ENCODE assay signal across 7 mouse cellular contexts in the genomic region with DNA sequence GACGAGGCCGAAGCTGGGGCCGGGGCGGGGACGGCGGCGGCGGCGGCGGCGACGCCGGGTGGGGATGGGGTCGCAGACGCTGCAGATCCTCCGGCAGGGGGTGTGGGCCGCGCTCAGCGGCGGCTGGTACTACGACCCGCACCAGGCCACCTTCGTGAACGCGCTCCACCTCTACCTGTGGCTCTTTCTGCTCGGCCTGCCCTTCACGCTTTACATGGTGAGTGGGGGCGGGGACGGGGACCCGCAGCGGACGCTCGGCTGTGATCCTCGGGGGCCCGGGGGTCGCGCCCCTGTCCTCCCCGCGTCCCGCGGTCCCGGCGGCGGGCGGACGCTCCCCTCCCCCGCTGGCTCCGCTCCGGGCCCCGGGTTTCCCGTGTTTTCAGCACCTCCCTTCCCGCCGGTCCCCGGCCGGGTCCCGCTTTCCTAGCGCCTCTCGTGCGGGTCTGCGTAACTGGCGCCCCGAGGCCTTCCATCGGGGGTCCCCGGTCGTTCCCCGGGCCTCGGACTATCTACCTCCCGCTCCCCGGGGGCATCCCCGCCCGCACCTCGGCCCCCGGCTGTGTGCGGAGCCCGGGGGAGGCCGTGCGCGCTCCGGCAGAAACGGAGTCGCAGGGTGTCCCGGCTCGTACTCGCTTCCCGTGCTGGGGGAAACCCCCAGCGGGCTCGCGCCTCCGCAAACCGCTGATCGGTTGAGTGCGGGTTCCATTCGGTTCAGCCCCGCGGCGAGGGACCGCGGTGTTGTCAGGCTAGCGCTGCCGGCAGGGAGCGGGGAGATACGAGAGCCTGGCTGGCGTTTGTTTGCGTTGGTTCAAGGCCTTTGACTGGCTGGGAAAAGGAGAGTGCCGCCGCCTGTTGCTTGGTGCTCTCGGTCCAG. TPM values are rescaled to one million over a fixed set of nuclear protein-coding genes. Genes with fewer than 3 reads are reported as not detected.
DNase-seq lines count a peak whose midpoint lies in the region; ATAC-seq lines count a peak whose summit lies in the region.

No protein-coding gene starts in this region.

- 1% methylated on average over 107 of the region's 107 CpGs for WGBS in limb, embryonic 10.5 days
- under 1% methylated on average over 103 of the region's 107 CpGs for whole genome bisulfite sequencing in midbrain, embryonic 11.5 days

- peak overlapping the region; percentile 95 for H3K9ac ChIP-seq in midbrain, embryonic 11.5 days (ENCODE audit: low read length)

- peak overlapping the region; percentile 97 for H3K27ac ChIP-seq in limb, embryonic 10.5 days
- H3K27ac ChIP-seq in midbrain, embryonic 11.5 days (ENCODE audit: low read depth, low read length) = peak overlapping the region; percentile 91

- peak overlapping the region; percentile 57 for H3K4me2 ChIP-seq in midbrain, embryonic 11.5 days

- no peaks in the 10 kb centered on the region for H3K9me3 ChIP-seq in limb, embryonic 10.5 days (replicated peaks)
- H3K9me3 ChIP-seq in midbrain, embryonic 11.5 days (ENCODE audit: control insufficient read depth, low read length) = no peaks in the 10 kb centered on the region

- peak; percentile 78 for DNase-seq in ZHBTc4 (ENCODE audit: low read depth, low spot score)
- peak; percentile 59 to 64 for DNase-seq in cerebellum, postnatal 36 days
- peak; percentile 68 for DNase-seq in gastrocnemius, postnatal 10 days
- peak; percentile 82 for DNase-seq in induced T-regulatory cell, adult 2 months (ENCODE audit: low read depth)
- peak; percentile 80 for DNase-seq in limb, embryonic 10.5 days (ENCODE audit: low spot score)
- peak; percentile 97 for DNase-seq in midbrain, embryonic 11.5 days (ENCODE audit: low spot score, missing footprints)
- peak; percentile 46 for DNase-seq in skeletal muscle tissue, adult 2 months (ENCODE audit: low read depth, low spot score)

- no peaks in the 10 kb centered on the region for H3K36me3 ChIP-seq in limb, embryonic 10.5 days
- H3K36me3 ChIP-seq in midbrain, embryonic 11.5 days (ENCODE audit: control insufficient read depth, insufficient read depth, low read length) = no peaks in the 10 kb centered on the region

- ATAC-seq in midbrain, embryonic 11.5 days (ENCODE audit: low FRiP score) = peak; percentile 85

- H3K4me1 ChIP-seq in limb, embryonic 10.5 days = peaks cover 43% of the 10 kb centered on the region
- peaks cover 19% of the 10 kb centered on the region for H3K4me1 ChIP-seq in midbrain, embryonic 11.5 days (ENCODE audit: control insufficient read depth, insufficient read depth, low read length)

- peak overlapping the region; percentile 96 for H3K4me3 ChIP-seq in limb, embryonic 10.5 days
- peak overlapping the region; percentile 98 for H3K4me3 ChIP-seq in midbrain, embryonic 11.5 days (ENCODE audit: low read depth, low read length)

- H3K27me3 ChIP-seq in limb, embryonic 10.5 days (ENCODE audit: low read depth, poor library complexity, severe bottlenecking) = peaks cover 22% of the 10 kb centered on the region
- no peaks in the 10 kb centered on the region for H3K27me3 ChIP-seq in midbrain, embryonic 11.5 days (ENCODE audit: control insufficient read depth, insufficient read depth, low read length)

RNA-seq across cellular contexts. Expression of a gene that starts 0.7 kb away (rescaled TPM):
- 10 to 100 TPM; 48.3 to 49.1 TPM for total RNA-seq in gastrocnemius, postnatal 10 days (2021)
- polyA plus RNA-seq in limb, embryonic 10.5 days (2016; fragmentation: Nextera tagmentation; extraction: Ambion mirVana) = 6.6 and 8.3 TPM in 2 replicates
- 11.4 and 11.9 TPM in 2 replicates for polyA plus RNA-seq in midbrain, embryonic 11.5 days (2014; fragmentation: Nextera tagmentation; extraction: Ambion mirVana)

Comparison
In these comparisons a context has a peak if more than half of its experiments do, and no peak if none do; other contexts are left out.
1. Peak in every context shown above with its lines: DNase-seq, ATAC-seq, H3K4me3 ChIP-seq and H3K27ac ChIP-seq.
2. DNase-seq: peak in every context shown above with its lines; median percentile 97 in midbrain, embryonic 11.5 days; 82 in induced T-regulatory cell, adult 2 months; 80 in limb, embryonic 10.5 days; 78 in ZHBTc4; 68 in gastrocnemius, postnatal 10 days; 62 in cerebellum, postnatal 36 days; 46 in skeletal muscle tissue, adult 2 months.